ENCODE assay signal across 8 mouse cellular contexts in the genomic region with DNA sequence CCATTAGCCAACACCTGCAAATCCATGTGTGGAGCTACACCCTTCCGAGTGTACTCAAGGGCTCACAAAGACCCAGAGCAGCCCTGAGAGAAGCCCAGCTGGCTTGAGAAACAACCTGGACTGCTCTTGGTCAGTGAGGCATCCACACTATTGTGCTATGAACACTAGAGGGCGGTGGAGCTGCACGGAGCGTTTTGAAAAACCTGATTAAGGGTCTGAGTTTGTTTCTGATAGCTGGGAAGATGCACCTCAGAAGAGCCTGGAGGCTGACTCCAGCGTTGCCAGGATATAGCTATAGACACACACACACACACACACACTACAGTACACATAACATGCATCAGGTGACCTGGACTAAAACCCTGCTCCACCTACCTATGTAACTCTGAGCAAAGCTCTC.
DNase-seq lines count a peak whose midpoint lies in the region; ATAC-seq and TF ChIP-seq lines count a peak whose summit lies in the region.

No protein-coding gene starts in this region.

- WGBS in kidney, embryonic 16.5 days = 12% methylated on average over 5 of the region's 5 CpGs
- WGBS in liver, embryonic 14.5 days (ENCODE audit: insufficient replicate concordance) = 5% methylated on average over 5 of the region's 5 CpGs
- WGBS in neural tube, embryonic 14.5 days = 10% methylated on average over 5 of the region's 5 CpGs

- peak; percentile 77 for ATAC-seq in kidney, embryonic 16.5 days (ENCODE audit: low FRiP score, low TSS enrichment)
- ATAC-seq in liver, embryonic 14.5 days (ENCODE audit: insufficient read depth) = no peak
- peak; percentile 71 for ATAC-seq in neural tube, embryonic 14.5 days (ENCODE audit: low read depth)

- no peaks in the 10 kb centered on the region for H3K4me1 ChIP-seq in cortical plate, adult 2 months (ENCODE audit: control insufficient read depth, insufficient read depth, low read length)
- no peaks in the 10 kb centered on the region for H3K4me1 ChIP-seq in kidney, embryonic 16.5 days (ENCODE audit: insufficient read depth, low read length)
- H3K4me1 ChIP-seq in liver, embryonic 14.5 days (replicated peaks; ENCODE audit: control insufficient read depth in 2 of 2, insufficient read depth in 2 of 2, low read length in 1 of 2) = no peaks in the 10 kb centered on the region
- no peaks in the 10 kb centered on the region for H3K4me1 ChIP-seq in neural tube, embryonic 14.5 days (ENCODE audit: control insufficient read depth, insufficient read depth, low read length)

- no peak overlapping the region for H3K9ac ChIP-seq in kidney, embryonic 16.5 days (replicated peaks; ENCODE audit: low read length)
- no peak overlapping the region for H3K9ac ChIP-seq in liver, embryonic 14.5 days (replicated peaks)
- H3K9ac ChIP-seq in neural tube, embryonic 14.5 days (replicated peaks; ENCODE audit: low read depth, low read length) = no peak overlapping the region

- no peaks in the 10 kb centered on the region for H3K36me3 ChIP-seq in kidney, embryonic 16.5 days (ENCODE audit: insufficient read depth, low read length)
- H3K36me3 ChIP-seq in liver, embryonic 14.5 days (replicated peaks; ENCODE audit: control insufficient read depth, insufficient read depth, low read depth) = no peaks in the 10 kb centered on the region
- no peaks in the 10 kb centered on the region for H3K36me3 ChIP-seq in neural tube, embryonic 14.5 days (ENCODE audit: control insufficient read depth, insufficient read depth, low read length)

- H3K27ac ChIP-seq in cortical plate, adult 2 months (ENCODE audit: insufficient read depth, low read length) = no peak overlapping the region
- no peak overlapping the region for H3K27ac ChIP-seq in kidney, embryonic 16.5 days (ENCODE audit: low read length)
- no peak overlapping the region for H3K27ac ChIP-seq in liver, embryonic 14.5 days
- no peak overlapping the region for H3K27ac ChIP-seq in neural tube, embryonic 14.5 days (ENCODE audit: low read depth, low read length)

- TF ChIP-seq CTCF in cortical plate, adult 2 months (IDR thresholded peaks at IDR 0.05; ENCODE audit: extremely low read depth, insufficient read depth, low read length) = peak; percentile 93
- TF ChIP-seq CTCF in liver, embryonic 14.5 days (IDR thresholded peaks at IDR 0.05; ENCODE audit: low read depth) = peak; percentile 79

- no peaks in the 10 kb centered on the region; the same call in 1 of the 2 replicates for H3K27me3 ChIP-seq in kidney, embryonic 16.5 days (ENCODE audit: insufficient read depth, low read length)
- no peaks in the 10 kb centered on the region for H3K27me3 ChIP-seq in liver, embryonic 14.5 days (ENCODE audit: control insufficient read depth, insufficient read depth, low read length)
- H3K27me3 ChIP-seq in neural tube, embryonic 14.5 days (ENCODE audit: control insufficient read depth, insufficient read depth, low read length) = no peaks in the 10 kb centered on the region

- no peak overlapping the region for H3K4me2 ChIP-seq in kidney, embryonic 16.5 days (replicated peaks; ENCODE audit: low read depth, low read length)
- H3K4me2 ChIP-seq in liver, embryonic 14.5 days (ENCODE audit: low read depth) = no peak overlapping the region
- H3K4me2 ChIP-seq in neural tube, embryonic 14.5 days (ENCODE audit: low read depth, low read length) = no peak overlapping the region

- no peak for TF ChIP-seq POLR2A in cortical plate, adult 2 months (IDR thresholded peaks at IDR 0.05; ENCODE audit: extremely low read depth, insufficient read depth, low read length)

- DNase-seq in 416B (ENCODE audit: low read depth) = peak; percentile 51
- DNase-seq in T-cell, adult 2 months (ENCODE audit: low spot score) = peak; percentile 5
- DNase-seq in gastrocnemius, postnatal 10 days = peak; percentile 56
- DNase-seq in liver, embryonic 14.5 days (ENCODE audit: low read depth in 3 of 3, low spot score in 3 of 3) = peak in 1 of 3 experiments; percentile 4
- DNase-seq in thymus, postnatal 0 days (ENCODE audit: low spot score) = peak; percentile 27

- no peaks in the 10 kb centered on the region; the same call in 1 of the 2 replicates for H3K9me3 ChIP-seq in kidney, embryonic 16.5 days (ENCODE audit: low read length)
- H3K9me3 ChIP-seq in liver, embryonic 14.5 days (ENCODE audit: control insufficient read depth, low read length) = no peaks in the 10 kb centered on the region
- H3K9me3 ChIP-seq in neural tube, embryonic 14.5 days (ENCODE audit: control insufficient read depth, low read length) = no peaks in the 10 kb centered on the region

- no peak for TF ChIP-seq EP300 in liver, embryonic 14.5 days (IDR thresholded peaks at IDR 0.05; ENCODE audit: low read depth)

- H3K4me3 ChIP-seq in cortical plate, adult 2 months (ENCODE audit: insufficient read depth, low read length) = no peak overlapping the region
- no peak overlapping the region for H3K4me3 ChIP-seq in kidney, embryonic 16.5 days (ENCODE audit: low read length)
- no peak overlapping the region for H3K4me3 ChIP-seq in liver, embryonic 14.5 days (ENCODE audit: insufficient read depth in 1 of 2, low read depth in 2 of 2, low read length in 2 of 2)
- no peak overlapping the region for H3K4me3 ChIP-seq in neural tube, embryonic 14.5 days (ENCODE audit: low read depth, low read length)
